Mouse (Mus musculus) cerebellum, adult 2 months (tissue): ENCODE data around the gene Bcl11b.

Experiments
- CTCF ChIP-seq: fragments of 200-500 bp; IDR thresholded peaks from 2 replicates; pipeline ENCODE4 v1.5.1; 2011; ENCODE audit warnings: low read depth, mild to moderate bottlenecking, control low read depth, low read length, moderate library complexity, borderline replicate concordance; ENCODE audit not compliant: insufficient read depth
- POLR2A ChIP-seq: fragments of 200-500 bp; IDR thresholded peaks from 2 replicates; pipeline ENCODE4 v1.6.1; 2011; ENCODE audit warnings: low read length, control low read depth, borderline replicate concordance; ENCODE audit not compliant: insufficient read depth

DNA sequence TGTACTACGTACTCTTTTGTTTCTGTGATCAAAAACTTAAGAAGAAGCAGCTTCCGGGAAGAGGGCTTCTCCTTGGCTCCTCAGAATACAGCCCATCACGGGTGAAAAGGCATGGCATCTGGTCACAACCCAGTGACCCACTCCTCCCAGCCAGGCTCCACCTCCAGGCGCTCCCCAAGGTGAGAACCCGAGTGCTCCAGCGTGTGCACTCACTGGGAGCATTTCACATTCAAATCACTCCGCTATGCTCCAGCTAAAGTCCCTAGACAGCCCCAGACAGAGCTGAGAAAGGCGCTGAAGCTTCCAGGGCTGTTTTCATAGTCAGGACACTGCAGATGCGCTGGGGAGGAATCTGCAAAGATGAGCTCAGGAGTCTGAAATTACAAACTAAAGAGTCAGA, 99.5 kb downstream of the Bcl11b start:
- TF ChIP-seq CTCF (no peak), POLR2A (no peak)
